Comparison of ENCODE assay signal across 8 mouse cellular contexts in genomic region chr19:6276426-6277421, GRCm38 (mm10). TPM values are rescaled to one million over a fixed set of nuclear protein-coding genes. Genes with fewer than 3 reads are reported as not detected.
DNase-seq lines count a peak whose midpoint lies in the region; ATAC-seq and TF ChIP-seq lines count a peak whose summit lies in the region.

Gene Ehd1 (plus strand): TSS chr19:6276725.

- peak; percentile 91 for DNase-seq in MEL-GATA-1-ER (ENCODE audit: extremely low read depth, low read depth)
- peak; percentile 96 for DNase-seq in cerebellum, adult 8-10 months
- DNase-seq in hindbrain, embryonic 10.5 days (ENCODE audit: low spot score): peak; percentile 98
- peak; percentile 98 for DNase-seq in layer of hippocampus, adult 9-11 months
- peak; percentile 99 for DNase-seq in lung, postnatal 0 days (ENCODE audit: low spot score)
- DNase-seq in ovary, postnatal 14 days (ENCODE audit: low spot score): peak; percentile 98
- DNase-seq in thymus, postnatal 14 days: peak; percentile 94

- peak within 1 kb of the TSS; percentile 83 for H3K9ac ChIP-seq in lung, postnatal 0 days (replicated peaks; ENCODE audit: low read depth)

- no peak for TF ChIP-seq EP300 in lung, postnatal 0 days (IDR thresholded peaks at IDR 0.05)

- H3K4me1 ChIP-seq in hindbrain, embryonic 10.5 days (replicated peaks): peaks cover 56% of the 10 kb centered on the region
- peaks cover 29% of the 10 kb centered on the region; the same call in 1 of the 2 replicates for H3K4me1 ChIP-seq in lung, postnatal 0 days (ENCODE audit: insufficient read depth, low read depth, low read length)

- peak within 1 kb of the TSS; percentile 81 for H3K4me2 ChIP-seq in lung, postnatal 0 days (replicated peaks; ENCODE audit: low read depth, low read length)

- peak; percentile 95 for ATAC-seq in frontal cortex, adult (ENCODE audit: low TSS enrichment)
- peak; percentile 91 for ATAC-seq in lung, postnatal 0 days

- H3K27me3 ChIP-seq in hindbrain, embryonic 10.5 days (ENCODE audit: insufficient read depth, poor library complexity, severe bottlenecking): no peaks in the 10 kb centered on the region
- no peaks in the 10 kb centered on the region for H3K27me3 ChIP-seq in lung, postnatal 0 days (replicated peaks; ENCODE audit: insufficient read depth, low read length)

- H3K4me3 ChIP-seq in hindbrain, embryonic 10.5 days: peak within 1 kb of the TSS; percentile 94
- H3K4me3 ChIP-seq in lung, postnatal 0 days (ENCODE audit: low read depth, low read length): peak within 1 kb of the TSS; percentile 88

- under 1% methylated on average over 106 of the region's 106 CpGs for WGBS in hindbrain, embryonic 10.5 days
- WGBS in lung, postnatal 0 days: under 1% methylated on average over 70 of the region's 106 CpGs

- TF ChIP-seq CTCF in lung, postnatal 0 days (IDR thresholded peaks at IDR 0.05): peak; percentile 68

- H3K36me3 ChIP-seq in hindbrain, embryonic 10.5 days: peaks cover 27% of the 10 kb centered on the region
- peaks cover 15% of the 10 kb centered on the region; the same call in 1 of the 2 replicates for H3K36me3 ChIP-seq in lung, postnatal 0 days (ENCODE audit: insufficient read depth, low read length)

- no peaks in the 10 kb centered on the region for H3K9me3 ChIP-seq in hindbrain, embryonic 10.5 days
- H3K9me3 ChIP-seq in lung, postnatal 0 days (ENCODE audit: low read length): no peaks in the 10 kb centered on the region

- H3K27ac ChIP-seq in hindbrain, embryonic 10.5 days: peak within 1 kb of the TSS; percentile 92
- H3K27ac ChIP-seq in lung, postnatal 0 days (ENCODE audit: low read length): peak within 1 kb of the TSS; percentile 94

RNA-seq across cellular contexts. Expression of gene Ehd1, which starts in this region (rescaled TPM):
- polyA plus RNA-seq in hindbrain, embryonic 10.5 days (2016; fragmentation: Nextera tagmentation; extraction: Ambion mirVana): 87.8 and 103 TPM in 2 replicates
- 115 and 119 TPM in 2 replicates for polyA plus RNA-seq in lung, postnatal 0 days (2015; fragmentation: Nextera tagmentation; extraction: Ambion mirVana)

Comparison
In these comparisons a context has a peak if more than half of its experiments do, and no peak if none do; other contexts are left out.
1. Peak in every context shown above with its lines: DNase-seq, ATAC-seq, H3K4me3 ChIP-seq and H3K27ac ChIP-seq.